Mouse (Mus musculus) leukemia stem cell, adult 10-12 weeks (primary cell): Measurements from ENCODE around the gene Gm8159. TPM values are rescaled to one million over a fixed set of nuclear protein-coding genes. Genes with fewer than 3 reads are reported as not detected.

Experiments used
- polyA plus RNA-seq: library from polyadenylated mRNA; stranded (reverse); fragments of >175 nt; gene quantifications from 2 replicates; pipeline ENCODE4 v1.2.3, GENCODE M21; 2012; ENCODE audit warnings: low replicate concordance

The Gm8159 gene
- polyA plus RNA-seq, result not detected in 2 replicates

DNA sequence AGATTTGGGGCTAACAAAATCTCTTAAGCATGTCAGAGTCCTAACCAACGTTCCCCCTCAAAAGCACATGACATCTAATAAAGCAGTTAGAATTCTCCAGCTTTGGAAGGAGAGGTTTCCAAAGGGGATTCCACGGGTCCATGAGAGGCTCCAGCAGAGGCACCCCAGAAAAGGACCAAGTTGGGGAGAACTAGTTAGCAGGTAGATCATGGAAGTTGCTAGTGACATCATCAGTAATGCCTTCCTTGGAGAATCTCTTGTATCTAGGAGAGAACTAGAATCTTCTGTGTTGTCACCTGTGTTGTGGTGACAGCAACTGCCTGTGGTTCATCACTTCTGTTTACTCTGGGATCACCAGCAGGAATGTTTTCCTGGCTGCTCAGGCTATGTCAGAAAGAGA is at the start of gene Gm8159:
TSS of gene Gm8159 (plus strand) at position 301 of the 400 bp plus-strand sequence.

DNA sequence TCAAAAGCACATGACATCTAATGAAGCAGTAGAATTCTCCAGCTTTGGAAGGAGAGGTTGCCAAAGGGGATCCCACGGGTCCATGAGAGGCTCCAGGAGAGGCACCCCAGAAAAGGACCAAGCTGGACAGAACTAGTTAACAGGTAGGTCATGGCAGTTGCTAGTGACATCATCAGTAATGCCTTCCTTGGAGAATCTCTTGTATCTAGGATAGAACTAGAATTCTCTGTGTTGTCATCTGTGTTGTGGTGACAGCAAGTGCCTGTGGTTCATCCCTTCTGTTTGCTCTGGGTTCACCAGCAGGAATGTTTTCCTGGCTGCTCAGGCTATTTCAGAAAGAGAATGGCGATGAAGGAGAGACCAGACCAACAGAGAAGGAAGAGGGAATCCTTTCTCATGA is 31.7 kb downstream of the Gm8159 start, which contains the start of gene Gm3239:
TSS of gene Gm3239 (plus strand) at position 301 of the 400 bp plus-strand sequence.

Other genes starting within 250 kb of the Gm8159 start
- gene Gm3159, start 234.8 kb upstream of the Gm8159 start, polyA plus RNA-seq, result not detected in 2 replicates
- gene Gm3164, start 216.9 kb upstream of the Gm8159 start, polyA plus RNA-seq, result not detected in 2 replicates
- not detected in 2 replicates for gene Gm3173, start 201.4 kb upstream of the Gm8159 start, polyA plus RNA-seq
- not detected in 2 replicates for gene Gm3182, start 150.6 kb upstream of the Gm8159 start, polyA plus RNA-seq
- gene Gm3047, start 76.9 kb upstream of the Gm8159 start, polyA plus RNA-seq, result not detected in 2 replicates
- not detected in 2 replicates for gene Gm3239, start 31.8 kb downstream of the Gm8159 start, polyA plus RNA-seq
- not detected in 2 replicates for gene Gm7876, start 76.9 kb downstream of the Gm8159 start, polyA plus RNA-seq
- not detected in 2 replicates for gene Gm3252, start 94.4 kb downstream of the Gm8159 start, polyA plus RNA-seq
- not detected in 2 replicates for gene Gm9602, start 144.0 kb downstream of the Gm8159 start, polyA plus RNA-seq
- gene Gm3269, start 205.8 kb downstream of the Gm8159 start, polyA plus RNA-seq, result not detected in 2 replicates
- not detected in 2 replicates for gene Gm3264, start 223.2 kb downstream of the Gm8159 start, polyA plus RNA-seq